Mouse (Mus musculus): ENCODE measurements around the gene Tmem127. TPM values are rescaled to one million over a fixed set of nuclear protein-coding genes. Genes with fewer than 3 reads are reported as not detected.
A peak's percentile ranks its signal among the peaks of the same experiment; 100 is the strongest.

Tmem127 gene
- polyA plus RNA-seq, 1 experiment from 2014 or later: 61.1 TPM

DNA sequence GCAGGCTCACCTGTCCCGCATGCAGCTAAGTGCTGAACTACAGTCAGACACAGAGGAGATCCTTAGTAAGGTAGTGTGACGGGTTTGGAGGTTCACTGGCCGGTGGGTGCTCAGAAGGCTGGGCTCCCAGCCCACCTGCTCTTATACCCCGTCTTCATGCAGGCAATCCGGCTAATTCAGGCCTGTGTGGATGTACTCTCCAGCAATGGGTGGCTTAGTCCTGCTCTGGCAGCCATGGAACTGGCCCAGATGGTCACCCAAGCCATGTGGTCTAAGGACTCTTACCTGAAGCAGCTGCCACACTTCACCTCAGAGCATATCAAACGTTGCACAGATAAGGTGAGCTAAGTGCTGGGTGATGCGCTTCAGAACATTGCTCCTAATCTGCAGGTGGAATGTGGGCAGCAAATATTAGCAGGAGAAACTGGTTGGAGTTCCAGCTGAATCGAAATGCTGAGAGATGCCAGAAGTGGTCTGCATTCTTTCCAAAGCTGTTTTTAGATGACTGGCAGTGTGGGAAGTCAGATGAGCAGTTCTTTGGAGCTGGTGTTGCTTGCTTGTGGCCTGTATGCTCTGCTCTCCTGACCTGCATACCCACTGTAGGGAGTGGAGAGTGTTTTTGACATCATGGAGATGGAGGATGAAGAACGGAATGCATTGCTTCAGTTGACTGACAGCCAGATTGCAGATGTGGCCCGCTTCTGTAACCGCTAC lies 9.7 kb upstream of the Tmem127 start:
- H3K9me3 ChIP-seq (ENCODE audit: control insufficient read depth, low read length): no peaks in the 10 kb centered on the region
- H3K4me1 ChIP-seq (ENCODE audit: control insufficient read depth, insufficient read depth, low read depth, low read length): no peaks in the 10 kb centered on the region
- no peak for ATAC-seq
- H3K27me3 ChIP-seq (replicated peaks; ENCODE audit: control insufficient read depth, insufficient read depth, low read length): no peaks in the 10 kb centered on the region
- H3K27ac ChIP-seq (ENCODE audit: low read depth, low read length): no peak overlapping the region
- H3K4me3 ChIP-seq (ENCODE audit: low read length): no peak overlapping the region
- no peak overlapping the region for H3K9ac ChIP-seq (ENCODE audit: low read depth, low read length)
- 96% methylated on average over 11 of the region's 11 CpGs for WGBS
- peaks cover 64% of the 10 kb centered on the region for H3K36me3 ChIP-seq (ENCODE audit: control insufficient read depth, insufficient read depth, low read length)
- no peak overlapping the region for H3K4me2 ChIP-seq (ENCODE audit: low read length)

DNA sequence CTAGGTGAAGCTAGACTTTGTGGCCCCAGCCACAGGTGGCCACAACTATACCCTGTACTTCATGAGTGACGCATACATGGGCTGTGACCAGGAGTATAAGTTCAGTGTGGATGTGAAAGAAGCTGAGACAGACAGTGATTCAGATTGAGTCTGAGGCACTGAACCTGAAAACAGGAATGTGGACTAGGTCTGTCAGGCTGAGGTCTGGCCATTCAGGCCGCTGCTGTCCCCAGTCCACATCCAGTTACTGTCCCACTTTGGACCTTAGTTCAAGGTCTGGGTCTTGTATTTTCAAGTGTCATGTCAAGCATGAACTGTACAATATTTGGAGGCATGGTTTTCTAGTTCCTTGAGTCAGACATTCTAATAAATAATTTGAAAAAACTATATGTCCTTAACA lies 7.6 kb upstream of the Tmem127 start:
- H3K9me3 ChIP-seq (ENCODE audit: control insufficient read depth, low read length): no peaks in the 10 kb centered on the region
- H3K4me2 ChIP-seq (ENCODE audit: low read length): no peak overlapping the region
- no peak overlapping the region for H3K9ac ChIP-seq (ENCODE audit: low read depth, low read length)
- H3K4me3 ChIP-seq (ENCODE audit: low read length): no peak overlapping the region
- 95% methylated on average over 2 of the region's 2 CpGs for WGBS
- no peak for ATAC-seq
- no peaks in the 10 kb centered on the region for H3K4me1 ChIP-seq (ENCODE audit: control insufficient read depth, insufficient read depth, low read depth, low read length)
- H3K27ac ChIP-seq (ENCODE audit: low read depth, low read length): no peak overlapping the region
- H3K27me3 ChIP-seq (replicated peaks; ENCODE audit: control insufficient read depth, insufficient read depth, low read length): no peaks in the 10 kb centered on the region
- H3K36me3 ChIP-seq (ENCODE audit: control insufficient read depth, insufficient read depth, low read length): peaks cover 64% of the 10 kb centered on the region

DNA sequence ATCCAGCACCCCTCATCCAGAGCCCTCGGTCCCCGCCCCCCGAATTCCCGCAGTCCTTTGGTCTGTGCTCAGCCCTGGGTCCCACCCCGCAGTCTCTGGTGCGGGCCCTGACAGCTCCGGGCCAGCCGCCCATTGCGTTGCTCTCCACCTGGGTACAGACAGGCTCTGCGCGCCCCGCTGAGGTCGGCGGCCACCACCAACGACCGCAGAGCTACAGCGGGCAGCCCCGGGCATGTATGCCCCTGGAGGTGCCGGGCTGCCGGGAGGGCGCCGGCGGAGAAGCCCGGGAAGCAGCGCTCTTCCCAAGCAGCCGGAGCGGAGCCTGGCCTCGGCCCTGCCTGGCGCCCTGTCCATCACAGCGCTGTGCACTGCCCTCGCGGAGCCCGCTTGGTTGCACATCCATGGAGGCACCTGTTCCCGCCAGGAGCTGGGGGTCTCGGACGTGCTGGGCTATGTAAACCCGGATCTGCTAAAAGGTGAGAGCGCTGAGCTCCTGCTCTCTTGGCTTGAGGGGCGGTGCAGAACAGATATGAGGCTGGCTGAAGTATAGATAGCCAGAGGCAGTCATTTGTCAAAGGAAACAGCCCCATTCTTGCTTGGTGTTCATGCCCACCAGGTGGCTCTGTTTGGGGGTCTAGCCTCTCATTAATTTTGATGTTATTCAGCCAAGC lies 761 bp downstream of the Tmem127 start:
- peak overlapping the region; percentile 84 for H3K27ac ChIP-seq (ENCODE audit: low read depth, low read length)
- H3K36me3 ChIP-seq (ENCODE audit: control insufficient read depth, insufficient read depth, low read length): peaks cover 21% of the 10 kb centered on the region
- ATAC-seq: peak; percentile 53
- WGBS: under 1% methylated on average over 39 of the region's 39 CpGs
- H3K4me1 ChIP-seq (ENCODE audit: control insufficient read depth, insufficient read depth, low read depth, low read length): peaks cover 37% of the 10 kb centered on the region
- peak overlapping the region; percentile 99 for H3K4me3 ChIP-seq (ENCODE audit: low read length)
- peak overlapping the region; percentile 92 for H3K4me2 ChIP-seq (ENCODE audit: low read length)
- H3K9me3 ChIP-seq (ENCODE audit: control insufficient read depth, low read length): no peaks in the 10 kb centered on the region
- H3K27me3 ChIP-seq (replicated peaks; ENCODE audit: control insufficient read depth, insufficient read depth, low read length): no peaks in the 10 kb centered on the region
- peak overlapping the region; percentile 89 for H3K9ac ChIP-seq (ENCODE audit: low read depth, low read length)

DNA sequence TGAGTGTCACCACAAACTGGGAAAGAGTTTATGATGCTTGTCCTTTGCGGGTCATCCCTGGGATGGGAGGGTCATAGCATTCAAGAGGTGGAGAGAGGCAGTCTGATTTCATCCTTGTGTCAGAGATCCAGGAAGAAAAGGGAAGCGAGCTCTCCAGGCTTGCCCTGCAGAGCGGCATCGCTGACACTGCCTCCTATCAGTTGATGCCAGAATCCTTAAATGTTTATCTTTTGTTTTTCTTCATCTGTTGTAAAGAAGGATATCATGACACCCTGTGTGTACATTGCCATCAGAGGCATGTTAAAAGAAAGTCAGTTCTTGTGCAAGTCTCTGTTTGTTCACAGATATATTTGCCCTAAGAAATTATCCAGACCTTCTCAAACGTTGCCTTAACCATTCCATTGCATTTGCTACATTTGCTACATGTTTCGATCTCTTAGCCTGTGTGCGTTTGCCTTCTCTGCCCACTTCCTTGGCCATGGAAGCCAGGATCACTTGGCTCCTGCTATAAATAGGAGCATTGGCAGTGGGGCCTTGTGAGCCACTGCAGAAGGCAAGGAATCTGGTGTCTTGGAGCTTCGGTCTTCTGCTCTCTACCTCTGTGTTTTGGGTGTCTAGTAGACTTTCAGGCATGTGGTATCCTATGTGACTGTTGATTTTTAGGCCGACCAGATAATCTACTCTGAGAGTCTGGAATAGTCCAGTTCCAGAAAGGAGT lies 2.7 kb downstream of the Tmem127 start:
- H3K4me3 ChIP-seq (ENCODE audit: low read length): no peak overlapping the region
- H3K27me3 ChIP-seq (replicated peaks; ENCODE audit: control insufficient read depth, insufficient read depth, low read length): no peaks in the 10 kb centered on the region
- H3K4me1 ChIP-seq (ENCODE audit: control insufficient read depth, insufficient read depth, low read depth, low read length): peaks cover 37% of the 10 kb centered on the region
- no peak overlapping the region for H3K4me2 ChIP-seq (ENCODE audit: low read length)
- no peak overlapping the region for H3K27ac ChIP-seq (ENCODE audit: low read depth, low read length)
- 91% methylated on average over 9 of the region's 9 CpGs for WGBS
- H3K36me3 ChIP-seq (ENCODE audit: control insufficient read depth, insufficient read depth, low read length): peaks cover 7% of the 10 kb centered on the region
- no peak for ATAC-seq
- no peaks in the 10 kb centered on the region for H3K9me3 ChIP-seq (ENCODE audit: control insufficient read depth, low read length)
- no peak overlapping the region; the same call in 1 of the 2 replicates for H3K9ac ChIP-seq (ENCODE audit: low read depth, low read length)

DNA sequence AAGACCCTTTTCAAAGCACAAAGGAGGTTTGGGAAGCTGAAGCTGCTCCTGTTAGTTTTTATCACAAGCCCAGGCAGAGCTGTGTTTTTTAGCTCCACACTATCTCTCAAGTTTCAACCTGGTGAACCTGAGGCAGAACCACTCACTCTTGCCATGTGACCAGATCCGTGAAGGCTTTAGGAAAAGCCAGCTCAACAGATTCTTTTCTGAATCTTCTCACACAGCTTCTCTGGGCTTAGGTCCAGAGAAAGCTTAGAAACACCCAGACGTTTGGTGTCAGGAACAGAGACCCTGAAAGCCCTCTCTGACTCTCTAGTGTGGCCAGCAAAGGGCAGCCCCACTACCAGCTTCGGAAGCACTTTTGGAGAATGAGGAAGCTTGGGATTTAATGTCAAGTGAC lies 3.7 kb downstream of the Tmem127 start:
- ATAC-seq: no peak
- no peaks in the 10 kb centered on the region for H3K27me3 ChIP-seq (replicated peaks; ENCODE audit: control insufficient read depth, insufficient read depth, low read length)
- peaks cover 5% of the 10 kb centered on the region; the same call in 1 of the 2 replicates for H3K36me3 ChIP-seq (ENCODE audit: control insufficient read depth, insufficient read depth, low read length)
- peaks cover 34% of the 10 kb centered on the region for H3K4me1 ChIP-seq (ENCODE audit: control insufficient read depth, insufficient read depth, low read depth, low read length)
- no peak overlapping the region for H3K4me3 ChIP-seq (ENCODE audit: low read length)
- 77% methylated on average over 3 of the region's 3 CpGs for WGBS
- H3K4me2 ChIP-seq (ENCODE audit: low read length): no peak overlapping the region
- H3K27ac ChIP-seq (ENCODE audit: low read depth, low read length): no peak overlapping the region
- H3K9me3 ChIP-seq (ENCODE audit: control insufficient read depth, low read length): no peaks in the 10 kb centered on the region
- H3K9ac ChIP-seq (ENCODE audit: low read depth, low read length): no peak overlapping the region

DNA sequence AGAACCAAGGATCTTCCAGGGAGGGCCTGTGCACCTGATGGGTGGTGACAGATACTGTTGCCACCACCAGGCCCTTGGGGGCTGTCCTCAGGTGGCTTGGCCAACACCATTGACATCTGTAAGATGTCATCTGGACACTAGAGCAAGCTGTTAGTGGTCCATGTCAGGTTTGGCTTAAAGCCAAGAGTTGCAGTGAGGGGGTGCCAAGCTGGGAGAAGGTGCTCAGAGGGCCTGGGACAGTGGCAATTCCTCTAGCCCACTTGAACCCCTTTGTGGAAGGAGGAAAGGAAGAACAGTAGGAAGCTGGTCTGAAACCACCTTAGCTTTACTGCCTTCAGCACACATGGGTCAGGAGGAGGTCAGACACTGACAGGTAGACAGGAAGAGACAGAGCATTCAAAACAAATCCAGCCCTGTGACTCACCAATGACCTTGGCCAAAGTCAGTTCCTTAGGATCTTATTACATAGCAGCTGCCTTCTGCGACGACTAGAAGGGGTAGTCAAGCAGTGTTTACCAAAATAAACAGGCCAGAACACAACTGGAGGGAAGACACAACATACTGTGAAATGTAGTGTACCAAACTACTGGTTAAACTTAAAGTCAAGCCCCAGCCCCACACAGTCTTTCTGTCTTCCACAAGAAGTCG lies 4.3 kb downstream of the Tmem127 start:
- Histone ChIP-seq H3K4me2 (ENCODE audit: low read length) (no peak overlapping the region), H3K4me1 (ENCODE audit: control insufficient read depth, insufficient read depth, low read depth, low read length) (peaks cover 28% of the 10 kb centered on the region), H3K4me3 (ENCODE audit: low read length) (no peak overlapping the region), H3K27me3 (replicated peaks; ENCODE audit: control insufficient read depth, insufficient read depth, low read length) (no peaks in the 10 kb centered on the region), H3K36me3 (ENCODE audit: control insufficient read depth, insufficient read depth, low read length) (peaks cover 8% of the 10 kb centered on the region), H3K9me3 (ENCODE audit: control insufficient read depth, low read length) (no peaks in the 10 kb centered on the region), H3K9ac (ENCODE audit: low read depth, low read length) (no peak overlapping the region), H3K27ac (ENCODE audit: low read depth, low read length) (no peak overlapping the region)
- no peak for ATAC-seq
- 78% methylated on average over 3 of the region's 3 CpGs for WGBS

DNA sequence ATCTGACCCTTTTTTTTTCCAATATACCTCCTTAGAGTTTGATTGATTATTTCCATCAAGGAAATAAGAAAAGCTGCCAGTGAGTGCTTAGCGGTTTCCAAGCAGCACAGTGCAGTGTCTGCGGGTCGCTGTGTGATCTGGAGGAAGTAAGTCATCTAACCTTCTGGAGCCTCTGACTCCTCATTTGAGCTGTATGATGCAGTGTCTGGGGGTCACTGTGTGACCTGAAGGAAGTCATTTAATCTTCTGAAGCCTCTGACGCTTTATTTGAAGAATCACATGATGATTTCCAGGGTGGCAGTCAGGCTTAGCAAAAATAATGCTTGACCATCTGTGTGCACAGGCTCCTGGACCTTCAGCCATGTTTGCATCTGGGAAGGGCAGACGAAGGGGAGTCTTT lies 5.1 kb downstream of the Tmem127 start:
- no peak overlapping the region for H3K9ac ChIP-seq (ENCODE audit: low read depth, low read length)
- H3K36me3 ChIP-seq (ENCODE audit: control insufficient read depth, insufficient read depth, low read length): peaks cover 16% of the 10 kb centered on the region
- no peak overlapping the region for H3K4me3 ChIP-seq (ENCODE audit: low read length)
- no peaks in the 10 kb centered on the region for H3K9me3 ChIP-seq (ENCODE audit: control insufficient read depth, low read length)
- H3K27ac ChIP-seq (ENCODE audit: low read depth, low read length): no peak overlapping the region
- no peaks in the 10 kb centered on the region for H3K27me3 ChIP-seq (replicated peaks; ENCODE audit: control insufficient read depth, insufficient read depth, low read length)
- no peak for ATAC-seq
- no peak overlapping the region for H3K4me2 ChIP-seq (ENCODE audit: low read length)
- H3K4me1 ChIP-seq (ENCODE audit: control insufficient read depth, insufficient read depth, low read depth, low read length): peaks cover 27% of the 10 kb centered on the region
- WGBS: 84% methylated on average over 5 of the region's 5 CpGs

DNA sequence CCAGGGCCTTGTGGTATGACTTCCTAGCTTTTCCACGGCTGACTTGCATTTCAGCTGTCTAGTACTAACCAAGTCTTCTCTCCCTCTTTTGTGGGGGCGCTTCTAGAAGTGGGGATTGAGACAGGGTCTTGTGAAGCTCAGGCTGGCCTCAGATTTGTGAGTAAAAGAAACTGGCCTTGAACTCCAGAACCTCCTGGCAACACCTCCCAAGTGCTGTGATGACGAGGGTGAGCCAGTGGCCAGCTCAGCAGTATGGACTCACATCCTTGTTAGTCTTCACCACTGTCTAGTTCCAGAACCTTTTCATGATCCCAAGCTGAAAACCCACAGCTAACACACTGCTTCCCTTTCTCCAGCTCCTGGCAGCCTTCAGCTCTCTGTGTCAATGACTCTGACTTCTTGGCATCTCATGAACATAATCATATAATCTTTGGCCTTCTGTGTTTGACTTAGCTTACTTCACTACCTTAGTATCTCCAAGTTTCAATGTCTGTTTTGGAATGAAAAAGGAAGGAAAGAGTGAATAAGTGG lies 7.0 kb downstream of the Tmem127 start:
- 88% methylated on average over 3 of the region's 3 CpGs for WGBS
- H3K27me3 ChIP-seq (replicated peaks; ENCODE audit: control insufficient read depth, insufficient read depth, low read length): no peaks in the 10 kb centered on the region
- no peak for ATAC-seq
- H3K4me3 ChIP-seq (ENCODE audit: low read length): no peak overlapping the region
- no peak overlapping the region for H3K9ac ChIP-seq (ENCODE audit: low read depth, low read length)
- no peak overlapping the region for H3K4me2 ChIP-seq (ENCODE audit: low read length)
- no peak overlapping the region for H3K27ac ChIP-seq (ENCODE audit: low read depth, low read length)
- H3K4me1 ChIP-seq (ENCODE audit: control insufficient read depth, insufficient read depth, low read depth, low read length): peaks cover 17% of the 10 kb centered on the region
- no peaks in the 10 kb centered on the region for H3K9me3 ChIP-seq (ENCODE audit: control insufficient read depth, low read length)
- peaks cover 28% of the 10 kb centered on the region for H3K36me3 ChIP-seq (ENCODE audit: control insufficient read depth, insufficient read depth, low read length)
